Mouse (Mus musculus): ENCODE results near the gene Ms4a4a.

The Ms4a4a gene

GRCm38 (mm10) chr19:11435058-11435834 lies 59.9 kb downstream of the Ms4a4a start:
- peak; percentile 73 for DNase-seq (ENCODE audit: low read depth)
